Mouse (Mus musculus) kidney, postnatal 4 days (tissue): ENCODE results near the gene Pagr1a.

Experiments
- DNase-seq, 2 experiments: peaks; one replicate each; pipeline ENCODE4 v3.0.0; 2021; ENCODE audit warnings: mixed read lengths in 2 of 2

Gene Pagr1a

GRCm38 (mm10) chr7:127016971-127017949, at the start of gene Pagr1a:
TSS of gene Pagr1a (minus strand) at chr7:127017352.
- peak; percentile 97 to 99 for DNase-seq

GRCm38 (mm10) chr7:127066317-127066716, 49.2 kb upstream of the Pagr1a start:
- no peak for DNase-seq

GRCm38 (mm10) chr7:127065538-127065937, 48.4 kb upstream of the Pagr1a start:
- no peak for DNase-seq

GRCm38 (mm10) chr7:127055026-127055585, 38.0 kb upstream of the Pagr1a start:
- DNase-seq, result no peak

GRCm38 (mm10) chr7:127041851-127042672, 24.9 kb upstream of the Pagr1a start, which contains the start of gene Kif22:
TSS of gene Kif22 (minus strand) at chr7:127042471.
- peak; percentile 93 to 94 for DNase-seq

GRCm38 (mm10) chr7:127031244-127031643, 14.1 kb upstream of the Pagr1a start:
- no peak for DNase-seq

GRCm38 (mm10) chr7:127030172-127030571, 13.0 kb upstream of the Pagr1a start:
- no peak for DNase-seq

GRCm38 (mm10) chr7:127027885-127028284, 10.7 kb upstream of the Pagr1a start:
- DNase-seq, result no peak

GRCm38 (mm10) chr7:127026984-127027726, 10.0 kb upstream of the Pagr1a start, which contains the start of gene Maz:
TSS of gene Maz (minus strand) at chr7:127027037.
- DNase-seq, result peak; percentile 99 to 100

- DNase-seq, result no peak
Observed at GRCm38 (mm10) chr7:127026616-127026983, 9.4 kb upstream of the Pagr1a start.

- peak; percentile 82 to 89 for DNase-seq
Observed at GRCm38 (mm10) chr7:127026161-127026600, 9.0 kb upstream of the Pagr1a start.

GRCm38 (mm10) chr7:127025556-127026160, 8.5 kb upstream of the Pagr1a start:
- DNase-seq, result peak; percentile 73 to 84

GRCm38 (mm10) chr7:127024755-127025555, 7.8 kb upstream of the Pagr1a start:
- peak; percentile 84 to 93 for DNase-seq

GRCm38 (mm10) chr7:127023896-127024690, 6.9 kb upstream of the Pagr1a start:
- DNase-seq, result no peak

GRCm38 (mm10) chr7:127023272-127023691, 6.1 kb upstream of the Pagr1a start:
- DNase-seq, result no peak

GRCm38 (mm10) chr7:127022528-127023271, 5.5 kb upstream of the Pagr1a start:
- no peak for DNase-seq

GRCm38 (mm10) chr7:127021563-127022527, 4.7 kb upstream of the Pagr1a start:
- no peak for DNase-seq
